Mouse (Mus musculus) cerebellum, adult 9-10 months (tissue): ENCODE measurements around the gene Sap30l.
A peak's percentile ranks its signal among the peaks of the same experiment; 100 is the strongest.

Experiments used
- DNase-seq: peaks from one replicate; pipeline ENCODE4 v3.0.0; 2022

Sap30l gene

DNA sequence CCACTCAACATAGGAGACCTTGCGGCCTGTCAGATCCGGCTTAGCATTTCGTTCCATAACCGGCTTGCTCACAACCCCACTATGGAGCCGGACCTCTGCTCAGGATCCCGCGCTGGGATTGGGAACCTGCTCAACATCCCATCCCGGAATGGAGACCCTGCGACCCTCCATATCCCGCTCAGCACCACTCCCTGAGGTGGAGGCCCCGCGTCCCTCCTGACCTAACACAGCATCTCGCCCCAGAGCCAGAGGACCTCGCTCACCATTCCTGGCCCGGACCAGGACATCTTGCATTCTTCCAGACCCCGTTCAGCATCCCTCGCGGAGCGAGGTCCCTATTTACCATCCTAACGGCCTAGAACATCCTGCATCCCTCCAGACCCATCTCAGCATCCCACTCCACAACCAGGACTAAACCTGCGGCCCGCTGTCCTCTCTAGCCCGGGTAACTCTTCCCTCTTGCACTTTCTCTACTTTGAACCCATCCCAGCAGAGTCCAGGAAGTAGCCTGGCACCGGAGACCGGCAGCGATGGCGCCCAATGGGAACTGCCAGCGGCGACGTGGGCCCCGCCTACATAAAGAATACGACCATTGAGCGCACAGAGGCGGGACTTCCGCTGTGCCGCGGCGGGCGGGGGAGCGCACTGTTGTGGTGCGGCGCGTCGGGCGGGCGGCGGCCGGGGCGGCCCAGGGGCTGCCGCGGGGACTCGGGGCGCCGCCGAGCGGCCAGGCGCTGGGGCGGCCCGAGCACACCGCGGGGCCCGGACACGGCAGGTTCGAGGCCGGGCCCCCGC is at the start of gene Sap30l:
Gene Sap30l (plus strand): TSS at position 667 of the 795 bp plus-strand sequence.
- DNase-seq: peak; percentile 97

DNA sequence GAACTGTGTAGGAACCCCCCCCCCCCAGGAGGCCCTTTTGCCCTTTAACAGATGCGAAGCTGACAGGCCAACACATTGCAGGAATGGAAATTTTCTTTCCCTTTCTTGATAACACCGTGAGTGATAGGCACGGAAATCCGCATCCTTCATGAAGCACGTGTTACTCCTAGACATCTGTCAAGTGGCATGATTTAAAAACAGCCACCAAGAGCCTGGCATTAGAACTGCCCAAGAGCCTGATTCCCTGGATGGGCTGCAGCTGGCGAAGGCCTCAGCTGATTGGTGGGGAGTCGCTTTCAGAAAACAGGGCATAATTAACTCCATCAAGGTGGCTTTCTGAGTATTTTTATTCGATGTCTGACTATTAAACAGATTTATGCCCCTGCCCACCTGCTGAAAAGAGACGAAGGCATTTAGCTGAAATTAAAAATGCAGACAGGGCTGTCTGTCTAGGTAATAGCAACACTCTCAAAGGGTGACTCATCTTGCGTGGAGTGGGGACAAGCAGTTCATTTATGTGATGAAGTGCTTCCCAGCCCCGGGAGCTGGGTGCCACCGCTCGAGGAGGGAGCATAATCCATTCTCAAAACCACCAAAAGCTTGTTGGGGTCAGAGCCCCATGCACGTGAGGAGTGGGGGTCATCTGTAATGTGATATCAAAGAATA is 47.8 kb upstream of the Sap30l start:
- DNase-seq: no peak

- no peak for DNase-seq
These were observed 42.8 kb upstream of the Sap30l start for GRCm38 (mm10) chr11:57758621-57759020.

GRCm38 (mm10) chr11:57760509-57761058 is 40.9 kb upstream of the Sap30l start:
- no peak for DNase-seq

DNA sequence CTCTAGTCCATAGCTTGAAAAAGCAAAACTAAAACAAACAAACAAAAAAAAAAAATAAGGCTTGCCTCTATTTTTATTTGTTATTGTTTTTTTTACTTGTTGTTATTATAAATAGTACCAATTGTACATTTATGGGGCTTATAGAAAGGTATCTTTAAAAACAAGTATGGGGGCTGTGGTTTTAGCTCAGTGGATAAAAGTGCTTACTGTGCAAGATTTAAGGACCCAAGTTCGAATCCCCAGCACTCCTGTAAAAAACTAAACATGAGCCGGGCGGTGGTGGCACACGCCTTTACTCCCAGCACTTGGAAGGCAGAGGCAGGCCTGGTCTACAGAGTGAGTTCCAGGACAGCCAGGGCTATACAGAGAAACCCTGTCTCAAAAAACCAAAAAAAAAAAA is 40.1 kb upstream of the Sap30l start:
- DNase-seq: no peak

GRCm38 (mm10) chr11:57764124-57764523 is 37.3 kb upstream of the Sap30l start:
- DNase-seq: no peak

DNA sequence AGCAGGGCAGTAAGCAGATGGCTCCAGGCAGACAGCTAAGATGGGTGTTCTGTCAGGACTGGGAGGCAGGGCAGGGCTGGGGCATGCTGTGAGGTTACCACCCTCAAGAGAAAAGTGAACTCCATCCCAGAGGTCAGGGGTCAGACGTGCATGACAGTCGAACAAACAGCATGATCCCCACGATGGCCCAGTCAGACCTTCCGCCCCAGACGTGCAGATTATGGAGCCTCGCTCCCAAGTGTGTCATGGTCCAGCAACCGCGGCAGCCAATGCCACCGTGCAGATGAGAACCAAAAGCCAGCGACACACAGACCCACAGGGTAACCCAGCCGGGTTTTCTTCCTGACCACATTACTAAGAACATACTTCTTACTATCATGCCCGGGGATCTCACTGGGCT is 34.8 kb upstream of the Sap30l start:
- no peak for DNase-seq

DNA sequence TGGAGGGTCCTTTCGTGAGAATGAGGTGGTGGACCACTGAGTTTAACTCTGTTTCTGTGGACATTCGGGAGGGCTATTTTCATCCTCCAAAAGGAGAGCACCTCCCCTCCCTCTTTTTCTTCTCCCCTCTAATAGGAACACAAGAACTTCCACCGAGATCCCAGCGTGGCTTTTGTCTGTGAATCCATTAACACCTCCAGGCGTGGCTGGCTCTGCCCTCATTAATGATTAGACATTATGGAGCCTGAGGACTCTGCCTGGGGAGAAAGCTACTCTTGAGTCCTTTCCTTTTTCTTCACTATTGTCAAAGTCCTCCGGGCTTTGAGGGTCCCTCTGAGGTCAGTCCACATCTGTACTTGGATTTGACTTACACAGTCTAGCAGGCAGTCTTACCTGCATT is 34.3 kb upstream of the Sap30l start:
- no peak for DNase-seq

GRCm38 (mm10) chr11:57770776-57771175 is 30.7 kb upstream of the Sap30l start:
- no peak for DNase-seq

DNA sequence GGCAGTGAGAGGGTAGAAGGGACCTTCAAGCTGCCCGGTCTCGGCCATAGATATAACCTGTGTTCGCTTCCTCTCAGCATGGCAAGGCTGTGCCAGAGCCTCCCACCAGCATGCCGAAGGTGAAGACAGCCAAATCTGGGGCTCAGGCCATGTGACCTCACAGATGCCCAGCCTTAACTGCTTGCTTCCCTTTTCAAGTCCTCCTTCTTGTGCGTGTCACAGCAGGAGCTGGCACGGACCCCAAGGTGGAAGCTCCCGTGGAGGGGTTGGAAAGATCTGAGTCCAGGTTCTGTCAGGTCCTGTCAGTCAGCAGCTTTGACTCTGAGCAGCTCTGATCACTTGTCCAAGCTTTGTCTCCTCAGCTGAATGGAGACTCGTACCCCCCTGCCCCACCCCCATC is 29.8 kb upstream of the Sap30l start:
- peak; percentile 11 for DNase-seq

- no peak for DNase-seq
These were observed 28.0 kb upstream of the Sap30l start for GRCm38 (mm10) chr11:57773479-57773878.

- no peak for DNase-seq
These were observed 27.5 kb upstream of the Sap30l start for GRCm38 (mm10) chr11:57773936-57774335.

DNA sequence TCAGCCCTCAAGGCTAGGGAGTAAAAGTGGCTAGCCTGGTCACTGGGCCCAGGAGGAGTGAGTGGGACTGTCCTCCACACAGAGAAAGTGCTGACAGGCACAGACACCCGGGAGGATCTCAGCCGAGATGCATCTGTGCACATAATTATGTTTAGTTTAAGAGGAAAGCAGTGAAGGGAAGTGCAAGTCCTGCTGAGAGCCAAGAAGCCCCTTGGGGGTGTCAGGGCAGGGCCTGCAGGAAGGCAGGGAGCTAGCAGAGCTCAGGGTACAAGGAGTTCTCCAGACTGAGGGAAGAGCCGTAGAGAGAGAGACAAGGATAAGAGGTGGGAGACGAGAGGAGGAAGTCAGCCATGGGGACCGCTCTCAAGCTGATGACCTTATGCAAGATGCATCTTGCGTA is 25.6 kb upstream of the Sap30l start:
- DNase-seq: no peak

GRCm38 (mm10) chr11:57776546-57776945 is 24.9 kb upstream of the Sap30l start:
- DNase-seq: no peak

GRCm38 (mm10) chr11:57778349-57778748 is 23.1 kb upstream of the Sap30l start:
- peak; percentile 41 for DNase-seq

- no peak for DNase-seq
These were observed 21.6 kb upstream of the Sap30l start for GRCm38 (mm10) chr11:57779824-57780223.

- peak; percentile 68 for DNase-seq
These were observed 14.6 kb upstream of the Sap30l start for GRCm38 (mm10) chr11:57786616-57787418.

GRCm38 (mm10) chr11:57787913-57788312 is 13.5 kb upstream of the Sap30l start:
- DNase-seq: peak; percentile 54

GRCm38 (mm10) chr11:57790866-57791535 is 10.4 kb upstream of the Sap30l start:
- no peak for DNase-seq

DNA sequence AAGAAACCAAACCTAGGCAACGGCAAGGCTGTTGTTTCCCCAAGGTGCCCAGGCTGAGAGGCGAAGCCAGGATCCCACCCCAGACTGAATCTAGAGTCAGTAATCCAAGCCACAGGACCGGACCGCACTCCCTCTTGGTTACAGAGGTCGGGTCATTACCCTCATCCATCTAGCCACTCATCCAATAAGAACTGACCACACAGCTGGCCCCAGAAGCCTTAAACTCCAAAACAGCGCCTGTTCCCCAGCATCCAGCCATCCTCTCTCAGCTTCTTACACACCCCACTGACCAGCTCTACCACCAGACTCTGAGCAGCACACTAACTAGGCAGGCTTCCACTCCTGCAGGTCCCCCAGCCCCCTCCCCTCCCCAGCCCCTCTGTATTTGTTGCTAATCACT is 6.4 kb upstream of the Sap30l start:
- DNase-seq: no peak

- DNase-seq: no peak
These were observed 3.6 kb upstream of the Sap30l start for GRCm38 (mm10) chr11:57797828-57798227.

DNA sequence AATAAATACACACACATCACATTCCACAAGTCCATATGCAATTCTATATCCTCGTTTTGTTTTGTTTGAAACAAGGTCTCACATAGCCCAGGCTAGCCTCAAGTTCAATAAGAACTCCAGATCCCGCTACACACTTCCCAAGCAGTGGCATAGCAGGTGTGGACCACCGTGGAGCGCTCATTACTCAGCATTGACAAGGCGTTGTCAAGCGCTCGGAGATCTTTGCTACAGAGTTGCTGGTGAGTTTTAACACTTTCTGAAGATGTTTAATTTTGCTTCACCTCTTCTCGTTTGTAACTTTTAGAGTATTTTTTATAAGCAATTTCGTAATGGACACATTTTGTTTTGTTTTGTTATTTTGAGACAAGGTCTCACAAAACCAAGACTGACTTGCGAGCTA is 2.0 kb upstream of the Sap30l start:
- DNase-seq: no peak
